Mouse (Mus musculus): ENCODE data around the gene Lcn8.

Lcn8 gene

DNA sequence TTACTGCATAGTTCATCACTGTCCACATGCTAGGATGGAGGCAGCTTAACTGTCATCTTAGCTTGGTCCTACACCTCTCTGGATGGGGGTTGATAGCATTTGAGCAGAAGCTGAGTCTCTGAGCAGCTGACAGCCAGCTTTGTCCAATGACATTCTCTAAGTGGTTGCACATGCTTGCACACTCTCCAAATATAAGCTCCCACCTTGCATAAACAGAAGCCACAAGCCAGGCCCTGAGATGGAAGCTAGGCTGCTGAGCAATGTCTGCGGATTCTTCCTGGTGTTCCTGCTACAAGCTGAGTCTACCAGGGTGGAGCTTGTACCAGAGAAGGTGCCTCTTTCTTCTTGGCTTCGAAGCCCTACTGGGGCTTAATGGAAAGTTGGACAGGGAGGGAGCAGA is at the start of gene Lcn8:
Gene Lcn8, plus strand, starts transcription at position 219 of the 400 bp plus-strand sequence.
- in situ Hi-C loops (cut with MboI, MseI) = loop anchor here (5.0 kb wide), 1 partner anchor 174 kb away; no protein-coding TSS in a partner anchor

DNA sequence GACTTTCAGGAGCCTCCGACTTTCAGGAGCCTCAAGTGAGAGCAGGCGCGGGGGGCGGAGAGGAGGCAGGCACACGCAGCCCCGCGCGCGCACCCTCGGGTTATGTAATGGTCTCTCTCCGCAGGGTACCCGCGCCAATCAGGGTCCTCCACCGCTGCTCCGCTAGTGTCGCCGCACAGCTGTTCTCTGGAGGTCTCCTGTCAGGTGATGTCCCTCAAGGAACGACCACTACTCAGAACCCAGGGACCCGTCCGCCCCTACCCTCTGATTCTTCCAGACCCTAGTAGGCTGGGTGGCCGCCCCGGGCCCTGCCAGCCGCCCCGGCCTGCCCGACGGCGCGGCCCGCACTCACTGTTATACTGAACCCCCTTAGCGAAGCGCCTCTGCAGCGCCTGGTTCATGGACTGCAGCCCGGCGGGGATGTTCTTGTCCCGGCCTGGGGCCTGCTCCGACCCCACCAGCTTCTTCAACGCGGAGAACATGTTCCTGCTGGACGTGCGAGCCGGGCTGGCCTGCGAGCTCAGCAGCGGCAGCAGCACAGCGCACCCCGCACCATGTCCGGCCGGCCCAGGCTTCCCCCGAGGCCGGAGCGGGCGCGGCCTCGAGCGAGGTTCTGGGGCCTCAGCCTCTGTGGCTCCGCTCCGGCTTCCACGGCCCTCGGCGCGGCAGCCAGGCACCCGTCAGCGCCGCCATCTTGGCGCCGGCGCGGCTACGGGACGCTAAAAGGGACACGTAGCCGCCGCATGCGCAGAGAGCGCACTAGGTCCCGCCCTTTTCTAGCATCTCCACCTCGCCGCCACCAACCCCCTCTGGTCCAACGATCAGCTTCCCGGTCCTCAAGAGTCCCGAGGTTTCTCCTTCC is 44.9 kb upstream of the Lcn8 start, which contains the start of gene Rabl6:
Gene Rabl6, minus strand, starts transcription at position 761 of the 862 bp plus-strand sequence.
- in situ Hi-C loops (cut with MboI, MseI) = no loop called here

DNA sequence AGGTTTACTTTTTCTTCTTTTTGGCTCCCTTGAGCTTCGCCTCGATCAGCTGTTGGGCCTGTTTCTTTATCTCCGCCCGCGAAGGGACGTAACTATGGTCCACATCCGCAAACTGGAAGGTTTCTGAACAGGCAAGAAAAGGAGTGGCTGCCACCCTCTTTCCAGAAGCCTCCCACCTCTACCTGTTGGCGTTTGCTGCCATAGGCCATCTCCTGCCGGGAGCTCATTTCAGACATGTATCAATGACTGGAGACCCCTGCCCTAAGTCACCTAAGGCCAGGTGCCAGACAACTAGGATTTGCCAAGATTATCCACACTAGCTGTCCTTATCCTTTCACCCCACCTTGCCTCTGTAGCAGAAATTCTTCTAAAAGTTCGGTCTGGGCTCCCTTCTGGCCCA is 44.2 kb upstream of the Lcn8 start:
- in situ Hi-C loops (cut with MboI, MseI) = no loop called here

DNA sequence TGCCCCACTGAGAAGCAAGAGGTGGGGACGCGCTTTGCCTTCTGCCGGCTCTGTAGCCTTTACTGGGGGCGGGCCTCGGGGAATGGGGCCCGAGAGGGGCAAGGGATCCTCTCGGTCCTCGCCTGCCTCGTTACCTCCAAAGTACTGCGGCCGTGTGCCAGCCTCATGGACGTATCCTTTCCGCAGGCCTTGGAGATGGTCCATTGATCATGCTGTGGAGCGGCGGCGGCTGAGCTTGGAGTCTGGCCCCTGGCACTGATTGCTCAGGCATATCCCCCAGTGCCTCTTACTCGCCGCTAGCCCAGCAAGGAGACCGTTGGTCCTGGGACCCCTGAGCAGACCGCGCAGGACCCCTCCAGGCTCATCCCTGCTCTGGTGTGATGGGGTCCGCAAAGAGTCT is 36.5 kb upstream of the Lcn8 start:
- in situ Hi-C loops (cut with MboI, MseI) = no loop called here

DNA sequence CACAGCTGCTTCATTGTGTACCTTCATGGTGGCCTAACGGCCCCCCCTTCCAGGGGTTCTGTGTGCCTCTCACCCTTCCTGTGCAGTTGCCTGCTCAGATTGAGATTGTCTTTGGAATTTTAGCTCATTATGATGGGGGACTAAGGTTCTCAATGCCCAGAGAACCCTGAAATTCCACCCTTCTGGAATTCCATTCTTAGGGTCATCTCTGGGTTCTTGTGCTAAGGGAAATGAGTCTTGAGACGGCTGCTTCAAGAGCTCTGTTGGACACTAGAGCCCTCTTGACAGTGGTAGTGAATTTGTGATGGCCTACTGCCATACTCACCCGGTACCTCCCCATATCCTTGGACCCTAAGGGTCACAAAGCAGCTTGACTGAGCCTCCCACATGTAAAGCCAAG is 35.3 kb upstream of the Lcn8 start, which contains the start of gene Ccdc183:
Gene Ccdc183, minus strand, starts transcription at position 101 of the 400 bp plus-strand sequence.
- in situ Hi-C loops (cut with MboI, MseI) = no loop called here

DNA sequence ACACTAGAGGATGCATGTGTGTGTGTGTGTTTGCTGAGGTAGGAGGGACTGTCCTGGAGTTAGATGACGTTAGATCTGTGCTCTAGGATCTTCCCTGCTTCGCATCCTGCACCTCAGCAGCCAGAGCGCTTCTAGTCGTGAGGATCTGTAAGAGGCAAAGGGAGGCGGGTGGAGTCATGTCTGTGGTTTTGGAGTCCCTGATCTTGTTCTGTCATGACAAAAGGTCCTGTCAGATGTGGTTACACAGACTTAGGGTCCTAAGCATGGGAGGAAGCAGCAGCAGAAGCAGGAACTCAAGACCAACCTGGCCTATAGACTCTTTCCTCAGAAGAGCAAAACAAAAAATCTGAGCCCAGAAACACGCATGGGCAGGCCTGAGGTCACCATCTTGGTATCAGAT is 32.5 kb upstream of the Lcn8 start:
- in situ Hi-C loops (cut with MboI, MseI) = no loop called here

DNA sequence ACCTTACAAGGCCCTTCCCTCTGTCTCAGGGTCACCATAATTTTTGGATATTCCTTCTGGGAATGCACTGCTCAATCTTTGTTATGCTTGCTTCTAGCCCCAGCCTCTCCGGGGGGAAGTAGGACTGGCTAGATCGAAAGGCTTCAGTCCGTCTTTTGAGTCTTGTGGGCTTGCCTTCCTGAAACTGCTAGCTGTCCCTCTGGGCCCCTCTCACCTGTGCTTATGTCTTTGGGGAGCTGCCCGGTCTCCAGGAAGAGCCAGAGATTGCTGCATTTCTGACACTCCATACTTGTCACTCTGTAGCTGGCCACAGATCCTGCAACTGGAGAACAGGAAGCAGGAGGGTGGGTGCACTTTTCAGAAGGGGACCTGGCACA is 32.1 kb upstream of the Lcn8 start:
- in situ Hi-C loops (cut with MboI, MseI) = no loop called here

DNA sequence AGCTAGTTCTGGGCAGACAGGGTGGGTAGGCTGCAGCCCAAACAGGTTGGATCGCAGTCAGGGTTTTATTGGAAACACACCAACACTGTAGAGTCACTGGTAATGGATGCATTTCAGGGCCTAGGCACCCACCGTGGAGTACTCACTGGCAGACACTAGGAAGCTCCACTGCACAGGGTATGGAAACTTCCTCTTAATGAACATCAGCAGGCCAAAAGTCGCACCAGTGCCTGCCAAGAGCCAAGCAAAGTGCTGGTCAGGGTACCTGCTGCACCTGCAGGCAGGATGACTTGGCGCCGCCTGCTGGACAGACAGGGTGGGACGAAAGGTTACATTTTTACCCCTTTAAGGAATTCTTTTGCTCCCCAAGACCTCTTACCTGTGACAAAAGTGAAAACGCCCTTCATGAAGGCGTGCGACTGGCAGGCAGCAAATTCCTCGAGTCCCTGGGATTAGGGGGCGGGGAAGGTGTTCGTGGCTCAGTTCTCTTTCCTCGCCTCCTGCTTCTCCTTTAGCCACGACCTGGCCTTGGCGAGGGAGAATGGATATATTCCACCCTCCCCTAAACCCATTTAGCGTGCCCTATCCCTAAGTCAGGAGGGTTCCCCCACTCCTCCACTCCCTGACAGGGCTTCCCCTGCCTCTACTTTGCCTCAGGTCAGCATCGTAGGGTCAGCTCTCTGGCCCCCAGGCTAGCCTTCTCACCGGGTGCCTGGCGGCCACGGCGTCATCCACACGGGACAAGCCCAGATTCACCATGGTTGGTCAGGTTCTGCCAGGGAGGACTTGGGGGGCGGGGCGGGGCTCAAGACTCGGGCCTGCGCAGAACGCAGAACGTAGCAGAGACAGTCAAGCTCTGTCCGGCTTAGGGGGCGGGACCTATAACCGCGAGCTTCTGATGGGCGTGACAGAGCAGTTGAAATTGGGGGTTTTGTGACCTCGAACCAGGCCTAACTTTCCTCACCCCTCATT is 31.4 kb upstream of the Lcn8 start, which contains the start of gene Tmem141:
Gene Tmem141, minus strand, starts transcription at position 777 of the 972 bp plus-strand sequence.
- in situ Hi-C loops (cut with MboI, MseI) = no loop called here

DNA sequence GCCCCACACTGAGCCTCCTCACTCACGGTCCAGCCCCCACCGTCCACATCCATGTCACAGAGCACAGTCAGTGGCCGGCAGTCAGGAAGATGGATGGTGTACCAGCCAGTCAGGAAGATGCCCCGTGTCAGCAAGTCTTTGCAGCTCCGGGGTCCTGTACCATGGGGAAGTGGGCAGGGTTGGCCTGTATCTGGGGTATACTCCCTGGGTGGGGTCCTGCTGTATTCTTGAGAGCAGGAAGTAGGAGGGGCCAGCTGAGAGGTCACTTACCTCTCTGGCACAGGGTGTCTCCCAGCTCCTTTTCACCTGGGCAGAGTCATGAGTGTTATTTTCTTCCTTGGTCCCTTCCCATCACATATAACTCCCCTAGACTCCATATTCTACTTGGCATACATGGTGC is 26.9 kb upstream of the Lcn8 start:
- in situ Hi-C loops (cut with MboI, MseI) = no loop called here

DNA sequence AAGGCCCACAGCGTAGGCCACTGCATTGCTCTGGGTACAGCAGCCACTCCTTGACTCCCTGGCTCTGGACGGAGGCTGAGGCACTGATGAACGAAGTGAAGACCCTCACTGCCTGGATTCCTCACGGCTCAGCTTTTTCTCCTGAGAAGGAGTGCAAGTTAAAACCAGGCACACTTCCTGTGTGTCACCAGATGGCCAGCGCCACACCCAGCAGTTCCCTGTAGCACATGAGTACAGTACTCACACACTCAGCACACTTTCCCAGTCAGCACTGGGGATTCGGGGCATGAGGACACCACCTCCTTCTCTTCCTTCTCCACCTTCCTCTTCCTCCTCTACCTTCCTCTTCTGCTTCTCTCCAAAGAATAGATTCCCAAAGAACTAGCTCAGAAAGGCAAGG is 25.1 kb upstream of the Lcn8 start, which contains the start of gene Fcna:
Gene Fcna, minus strand, starts transcription at position 220 of the 400 bp plus-strand sequence.
- in situ Hi-C loops (cut with MboI, MseI) = no loop called here

DNA sequence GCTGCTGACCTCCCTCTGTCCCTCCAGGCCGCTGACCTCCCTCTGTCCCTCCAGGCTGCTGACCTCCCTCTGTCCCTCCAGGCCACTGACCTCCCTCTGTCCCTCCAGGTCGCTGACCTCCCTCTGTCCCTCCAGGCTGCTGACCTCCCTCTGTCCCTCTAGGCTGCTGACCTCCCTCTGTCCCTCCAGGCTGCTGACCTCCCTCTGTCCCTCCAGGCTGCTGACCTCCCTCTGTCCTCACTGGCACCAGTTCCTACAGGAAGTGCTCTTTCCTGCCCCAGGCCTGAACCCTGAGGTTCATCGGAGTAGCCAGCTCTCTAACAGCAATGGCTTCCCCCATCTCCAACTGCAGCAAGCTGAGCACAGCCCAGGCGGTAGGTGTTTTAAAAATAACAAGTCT is 24.2 kb upstream of the Lcn8 start:
- in situ Hi-C loops (cut with MboI, MseI) = no loop called here

DNA sequence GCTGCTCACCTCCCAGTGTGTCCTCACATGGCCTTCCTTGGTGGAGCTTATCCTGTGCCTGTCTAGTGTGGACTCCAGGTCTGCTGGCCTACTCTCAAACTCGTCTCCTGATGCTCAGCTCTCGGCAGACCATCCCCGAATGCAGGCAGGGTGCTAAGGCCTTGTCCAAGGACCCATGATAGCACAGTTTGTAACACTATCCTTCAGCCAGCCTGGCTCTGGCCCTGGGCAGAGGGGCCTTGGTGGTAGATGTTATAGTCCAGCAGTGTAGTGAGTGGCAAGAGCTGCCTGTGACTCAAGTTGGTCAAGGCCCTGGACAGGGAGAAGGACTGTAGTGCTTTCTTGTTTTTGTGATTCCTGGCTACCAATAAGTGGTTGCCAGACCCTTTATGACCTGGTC is 19.3 kb upstream of the Lcn8 start:
- in situ Hi-C loops (cut with MboI, MseI) = no loop called here

DNA sequence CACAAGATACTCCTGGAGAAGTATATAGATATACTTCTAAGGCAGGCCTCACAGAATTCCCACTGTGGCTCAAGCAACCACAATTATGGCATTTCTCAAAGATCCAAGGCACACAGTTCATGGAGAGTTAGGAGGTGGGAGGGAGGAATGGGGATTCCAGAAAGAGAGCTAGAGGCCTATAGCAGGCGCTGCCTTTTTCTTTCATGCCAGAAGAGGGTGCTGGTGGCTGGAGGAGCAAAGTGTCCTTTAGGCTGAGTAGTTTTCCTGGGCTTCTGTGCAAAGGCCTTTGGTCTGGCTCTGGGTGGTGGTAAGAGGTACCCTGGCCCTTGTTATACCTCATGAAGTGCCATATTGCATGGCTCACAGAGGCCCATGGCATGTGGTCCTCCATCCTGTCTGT is 18.9 kb upstream of the Lcn8 start:
- in situ Hi-C loops (cut with MboI, MseI) = no loop called here

DNA sequence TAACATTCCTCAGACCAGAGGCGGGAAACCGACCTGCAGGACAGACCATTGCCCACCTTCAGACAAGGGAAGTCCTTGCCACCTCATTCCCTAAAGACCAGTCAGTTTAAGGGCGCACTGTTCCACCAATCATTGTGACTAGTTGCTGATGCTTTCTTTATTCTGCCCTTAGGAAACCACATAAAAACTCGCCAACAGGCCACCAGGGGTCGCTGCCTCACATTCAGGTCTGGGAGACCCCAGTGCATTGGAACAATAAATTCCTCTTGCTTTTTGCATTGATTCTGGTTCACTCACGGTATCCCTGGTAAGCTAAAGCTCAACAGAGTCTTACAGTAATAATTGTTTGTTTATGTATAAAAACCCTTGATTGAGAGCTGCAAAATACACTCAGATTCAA is 13.0 kb upstream of the Lcn8 start:
- in situ Hi-C loops (cut with MboI, MseI) = loop anchor here (5.0 kb wide), 1 partner anchor 272 kb away; no protein-coding TSS in a partner anchor

DNA sequence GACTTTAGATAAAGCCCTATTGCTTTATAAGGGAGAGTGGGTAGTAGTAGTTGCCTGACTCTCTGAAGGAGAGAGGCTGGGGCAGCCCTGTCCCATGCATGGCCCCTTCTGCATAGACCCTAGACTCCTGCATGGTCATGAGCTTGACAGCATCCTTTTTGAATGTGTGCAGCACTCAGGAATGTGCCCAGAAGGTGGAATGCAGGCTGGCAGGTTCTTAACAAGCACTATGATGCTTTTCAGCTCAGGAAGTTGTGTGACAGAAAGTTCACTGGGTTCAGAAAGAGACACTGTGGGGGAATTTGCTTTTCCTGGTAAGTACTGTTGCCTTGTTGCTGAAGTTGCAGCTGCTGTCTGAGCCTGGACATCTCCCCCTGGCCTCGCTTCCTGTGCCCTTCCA is 1.6 kb downstream of the Lcn8 start:
- in situ Hi-C loops (cut with MboI, MseI) = loop anchor here (5.0 kb wide), 1 partner anchor 173 kb away; no protein-coding TSS in a partner anchor

DNA sequence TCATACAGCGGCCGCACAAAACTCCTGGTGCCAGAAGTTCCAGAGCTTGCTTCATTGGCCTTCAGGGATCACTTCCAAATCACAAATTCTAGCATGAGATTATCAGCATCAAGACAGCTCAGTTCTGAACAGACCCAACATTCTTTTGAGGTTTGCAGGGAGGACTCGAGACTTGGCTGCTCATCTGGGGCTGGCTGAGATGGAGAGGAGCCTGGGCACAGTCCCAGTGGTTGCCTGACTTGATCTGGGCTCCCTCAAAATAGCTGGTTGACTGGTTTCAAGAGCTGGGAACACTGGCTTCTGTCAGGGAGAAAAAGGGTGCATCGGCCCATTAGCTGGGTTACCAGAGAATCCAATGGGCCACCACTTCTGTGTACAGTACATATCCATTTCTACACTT is 3.8 kb downstream of the Lcn8 start:
- in situ Hi-C loops (cut with MboI, MseI) = no loop called here

DNA sequence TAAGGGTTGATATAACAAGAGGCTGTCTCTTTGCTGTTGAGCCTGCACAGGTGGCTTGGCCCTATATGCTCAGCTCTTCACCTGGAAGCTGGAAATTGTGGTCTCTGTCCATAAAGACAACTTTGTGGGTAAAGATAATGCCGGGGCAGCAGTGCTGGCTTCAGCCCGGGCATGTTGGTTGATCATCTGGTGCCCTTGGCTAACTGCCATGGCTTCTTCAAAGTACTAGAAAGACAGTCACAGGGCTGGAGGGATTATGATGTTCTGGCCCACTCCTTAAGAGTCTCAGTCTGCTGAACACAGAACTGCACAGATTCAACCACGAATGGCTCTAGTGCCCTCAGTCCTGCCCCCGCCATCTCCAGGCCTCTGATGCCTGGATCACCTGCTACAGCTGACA is 4.3 kb downstream of the Lcn8 start:
- in situ Hi-C loops (cut with MboI, MseI) = no loop called here

DNA sequence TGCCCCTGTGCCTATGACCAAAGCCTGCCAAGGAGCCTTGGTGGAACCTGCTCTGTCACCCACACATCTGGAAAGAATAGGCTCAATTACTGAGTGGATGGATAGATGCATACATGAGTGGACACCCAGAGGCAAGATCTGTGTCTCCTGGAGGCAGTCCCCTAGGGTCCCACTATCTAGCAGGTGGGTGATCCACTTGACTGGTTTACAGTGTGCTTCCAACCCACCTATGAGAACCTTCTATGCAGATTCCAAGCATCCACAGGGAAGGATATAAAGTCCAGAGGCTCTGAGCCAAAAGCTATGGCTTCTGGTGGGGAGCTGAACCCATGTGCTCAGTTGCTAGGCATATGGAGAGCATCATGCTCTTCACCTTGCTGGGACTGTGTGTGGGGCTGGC is 4.7 kb downstream of the Lcn8 start, which contains the start of gene Lcn5:
Gene Lcn5, plus strand, starts transcription at position 301 of the 400 bp plus-strand sequence.
- in situ Hi-C loops (cut with MboI, MseI) = no loop called here

DNA sequence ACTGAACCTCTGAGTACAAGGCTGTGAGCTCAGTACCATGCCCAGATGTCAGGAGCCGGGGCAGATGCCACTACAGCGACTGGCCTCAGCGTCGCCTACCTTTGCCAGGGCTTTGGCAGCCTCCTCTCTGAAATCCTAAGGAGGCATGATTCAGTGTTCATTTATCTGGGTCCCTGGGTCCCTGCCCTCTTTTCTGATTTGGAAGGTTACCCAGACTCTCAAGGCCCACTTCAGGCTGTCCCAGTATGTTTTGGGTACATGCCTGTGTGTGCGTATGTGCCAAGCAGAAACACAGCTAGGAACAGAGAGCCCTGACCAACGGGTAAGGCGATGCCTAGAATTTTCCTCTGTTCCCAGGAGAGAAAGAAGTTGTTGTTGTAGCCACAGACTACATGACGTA is 7.4 kb downstream of the Lcn8 start:
- in situ Hi-C loops (cut with MboI, MseI) = loop anchor here (5.0 kb wide), 1 partner anchor 42 kb away; the partner anchor contains the start of gene Obp2a

DNA sequence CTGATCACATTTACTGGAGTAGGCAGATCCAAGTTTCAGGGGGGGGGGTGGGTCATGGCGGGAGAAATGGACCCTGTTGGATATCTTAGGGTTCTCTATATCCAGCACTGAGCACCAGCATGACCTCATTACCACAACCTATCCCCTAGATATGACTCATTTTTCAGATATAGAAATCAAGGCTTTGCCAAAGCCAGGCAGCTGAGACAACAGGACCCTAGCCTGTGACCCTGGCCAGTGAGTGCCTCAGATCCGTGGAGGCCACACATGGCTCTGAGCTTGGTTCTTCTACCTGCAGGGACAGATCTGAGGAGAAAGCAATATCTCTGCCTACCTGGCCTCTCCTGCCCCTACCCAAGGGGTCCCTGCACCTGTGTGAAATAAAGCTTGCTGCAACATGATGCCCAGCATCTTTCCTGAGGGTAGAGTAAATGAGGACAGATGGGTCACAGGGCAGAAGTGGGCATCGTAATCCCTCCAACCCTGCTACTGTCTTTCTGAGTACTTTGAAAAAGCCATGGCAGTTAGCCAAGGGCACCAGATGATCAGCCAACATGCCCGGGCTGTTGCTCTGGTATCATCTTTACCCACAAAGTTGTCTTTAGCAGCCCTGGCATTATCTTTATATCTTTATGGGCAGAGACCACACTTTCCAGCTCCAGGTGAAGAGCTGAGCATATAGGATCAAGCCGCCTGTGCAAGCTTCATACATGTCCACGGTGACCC is 8.5 kb downstream of the Lcn8 start:
- in situ Hi-C loops (cut with MboI, MseI) = loop anchor here (5.0 kb wide), 1 partner anchor 41 kb away; the partner anchor contains the start of gene Obp2a

DNA sequence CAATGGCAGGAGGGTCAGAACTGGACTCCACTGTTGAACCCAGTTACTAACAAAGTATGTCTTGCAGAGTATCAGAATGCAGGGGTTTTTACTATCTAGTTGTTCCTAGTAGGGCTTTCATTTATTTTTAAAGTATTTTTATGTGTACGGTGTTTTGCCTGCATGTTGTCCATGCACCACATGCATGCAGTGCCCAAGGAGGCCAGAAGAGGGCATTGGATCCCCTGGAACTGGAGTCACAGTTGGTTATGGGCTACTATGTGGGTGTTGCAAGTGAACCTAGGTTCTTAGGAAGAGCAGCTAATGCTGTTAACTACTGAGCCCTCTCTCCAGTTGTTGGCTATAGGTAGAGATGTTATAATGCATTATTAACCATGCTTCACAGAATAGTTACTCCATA is 10.6 kb downstream of the Lcn8 start:
- in situ Hi-C loops (cut with MboI, MseI) = loop anchor here (5.0 kb wide), 1 partner anchor 39 kb away; the partner anchor contains the start of gene Obp2a

Data from regulatory T cell (primary cell).